In the genomic region with DNA sequence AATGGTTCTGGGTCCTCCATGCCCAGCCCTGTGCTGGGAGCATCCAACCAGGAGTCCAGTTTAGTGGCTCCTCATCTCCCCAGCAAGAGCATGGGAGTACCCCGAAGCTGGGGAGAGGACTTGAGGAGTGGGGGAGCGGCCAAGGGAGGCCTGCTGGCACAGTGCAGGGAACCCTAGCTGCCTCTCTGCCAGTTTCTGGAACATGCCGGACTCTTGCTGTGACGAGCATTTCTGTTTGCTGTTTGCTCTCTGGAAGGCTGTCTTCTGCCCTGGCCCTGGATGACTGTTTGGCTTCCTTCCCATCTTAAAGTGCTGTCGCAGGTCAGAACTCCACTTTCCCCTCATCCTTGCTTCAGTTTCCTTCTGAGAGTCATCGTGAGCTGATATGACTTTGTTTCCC, we compare ENCODE assay signal across 30 mouse cellular contexts. TPM values are rescaled to one million over a fixed set of nuclear protein-coding genes. Genes with fewer than 3 reads are reported as not detected.
A peak's percentile ranks its signal among the peaks of the same experiment; 100 is the strongest.
DNase-seq lines count a peak whose midpoint lies in the region; TF ChIP-seq lines count a peak whose summit lies in the region.
"Had no signal": no experiment of that assay in that cellular context is flagged by ENCODE, and none has a peak within 500 bp of the region (broad histone marks: within the 10 kb centered on the region; RNA-seq: fewer than 3 reads in every experiment).

No protein-coding gene starts in this region.

- H3K4me3 ChIP-seq in left cerebral cortex, adult 2 months = no peak overlapping the region
- H3K4me3 ChIP-seq: erythroblast, embryonic 14.5 days; heart, embryonic 13.5 days; hindbrain, embryonic 15.5 days; kidney, embryonic 15.5 days; limb, embryonic 12.5 days; liver, embryonic 15.5 days; neural tube, embryonic 12.5 days had no signal

- DNase-seq in cerebellum, postnatal 14 days = peak; percentile 27 to 52
- no peak for DNase-seq in cerebellum, adult 11 months
- DNase-seq in left cerebral cortex, adult 2 months (ENCODE audit: extremely low spot score in 1 of 2, low spot score in 2 of 2) = no peak
- DNase-seq in left cerebral cortex, adult 9 months (ENCODE audit: low spot score in 2 of 2) = no peak
- peak; percentile 46 for DNase-seq in right cerebral cortex, adult 18-20 months
- DNase-seq in right cerebral cortex, postnatal 25 days = no peak
- DNase-seq in urinary bladder, adult 18-20 months (ENCODE audit: low spot score in 2 of 2) = no peak
- DNase-seq: adrenal gland, postnatal 25 days; B cell, adult 2 months; gastrocnemius, postnatal 10 days; heart, postnatal 10 days; kidney, adult 18-20 months; kidney, postnatal 25 days; lung, embryonic 14.5 days; lung, postnatal 14 days; midbrain, embryonic 14.5 days; right cerebral cortex, postnatal 4 days; thymus, adult 18-20 months; thymus, postnatal 25 days had no signal

- intact Hi-C loops in left cerebral cortex, adult 2 months (cut with DNase I) = no loop called here

- peak overlapping the region; percentile 57 for H3K27ac ChIP-seq in left cerebral cortex, adult 2 months
- H3K27ac ChIP-seq: heart, embryonic 13.5 days; hindbrain, embryonic 15.5 days; kidney, embryonic 15.5 days; limb, embryonic 12.5 days; liver, embryonic 15.5 days; neural tube, embryonic 12.5 days; stomach, postnatal 0 days had no signal

- no peak for TF ChIP-seq CTCF in left cerebral cortex, adult 2 months (IDR thresholded peaks at IDR 0.05)

RNA-seq across cellular contexts. Expression of a gene that starts 46.9 kb away (rescaled TPM):
- 100 to 1,000 TPM; 118 to 155 TPM for total RNA-seq in left cerebral cortex, adult 2 months (2021)

RNA-seq across cellular contexts. Expression of a gene that starts 49.3 kb away (rescaled TPM):
- 10 to 100 TPM; 42.7 to 48.5 TPM for total RNA-seq in left cerebral cortex, adult 2 months (2021)
- total RNA-seq: common myeloid progenitor, adult 5-6 weeks; gastrocnemius, postnatal 10 days; heart, postnatal 10 days; hematopoietic stem cell, adult 5-6 weeks; liver, adult 2 months had no signal

Comparison
In these comparisons a context has a peak if more than half of its experiments do, and no peak if none do; other contexts are left out.
1. DNase-seq: peak in cerebellum, postnatal 14 days (2 of 2) and right cerebral cortex, adult 18-20 months (single experiment); none in cerebellum, adult 11 months (single experiment), left cerebral cortex, adult 2 months (0 of 2), left cerebral cortex, adult 9 months (0 of 2), right cerebral cortex, postnatal 25 days (single experiment) and urinary bladder, adult 18-20 months (0 of 2).